Mouse (Mus musculus): ENCODE results near the gene Bnc2. TPM values are rescaled to one million over a fixed set of nuclear protein-coding genes. Genes with fewer than 3 reads are reported as not detected.

The Bnc2 gene
- polyA plus RNA-seq, 1 experiment from 2014 or later, result 9.6 TPM

- no peak overlapping the region for H3K27ac ChIP-seq
- H3K9me3 ChIP-seq, result no peaks in the 10 kb centered on the region
- H3K4me3 ChIP-seq, result no peak overlapping the region
- H3K4me1 ChIP-seq, result peaks cover 6% of the 10 kb centered on the region
- no peaks in the 10 kb centered on the region for H3K36me3 ChIP-seq
- no peak overlapping the region for H3K9ac ChIP-seq
- peak; percentile 50; the same call in 1 of the 2 replicates for ATAC-seq (ENCODE audit: low FRiP score, low read depth)
- H3K4me2 ChIP-seq (replicated peaks), result no peak overlapping the region; the same call in 1 of the 2 replicates
- no peaks in the 10 kb centered on the region for H3K27me3 ChIP-seq (replicated peaks)
- WGBS, result 43% methylated on average over 6 of the region's 6 CpGs
These were observed 192.4 kb downstream of the Bnc2 start for GRCm38 (mm10) chr4:84482680-84483079.

- H3K4me1 ChIP-seq, result no peaks in the 10 kb centered on the region
- WGBS, result 77% methylated on average over 2 of the region's 2 CpGs
- H3K4me2 ChIP-seq (replicated peaks), result no peak overlapping the region
- H3K36me3 ChIP-seq, result no peaks in the 10 kb centered on the region
- no peak overlapping the region for H3K9ac ChIP-seq
- H3K4me3 ChIP-seq, result no peak overlapping the region
- H3K27me3 ChIP-seq (replicated peaks), result no peaks in the 10 kb centered on the region
- no peaks in the 10 kb centered on the region for H3K9me3 ChIP-seq
- no peak overlapping the region for H3K27ac ChIP-seq
- no peak for ATAC-seq (ENCODE audit: low FRiP score, low read depth)
These were observed 202.4 kb downstream of the Bnc2 start for GRCm38 (mm10) chr4:84472643-84473042.

DNA sequence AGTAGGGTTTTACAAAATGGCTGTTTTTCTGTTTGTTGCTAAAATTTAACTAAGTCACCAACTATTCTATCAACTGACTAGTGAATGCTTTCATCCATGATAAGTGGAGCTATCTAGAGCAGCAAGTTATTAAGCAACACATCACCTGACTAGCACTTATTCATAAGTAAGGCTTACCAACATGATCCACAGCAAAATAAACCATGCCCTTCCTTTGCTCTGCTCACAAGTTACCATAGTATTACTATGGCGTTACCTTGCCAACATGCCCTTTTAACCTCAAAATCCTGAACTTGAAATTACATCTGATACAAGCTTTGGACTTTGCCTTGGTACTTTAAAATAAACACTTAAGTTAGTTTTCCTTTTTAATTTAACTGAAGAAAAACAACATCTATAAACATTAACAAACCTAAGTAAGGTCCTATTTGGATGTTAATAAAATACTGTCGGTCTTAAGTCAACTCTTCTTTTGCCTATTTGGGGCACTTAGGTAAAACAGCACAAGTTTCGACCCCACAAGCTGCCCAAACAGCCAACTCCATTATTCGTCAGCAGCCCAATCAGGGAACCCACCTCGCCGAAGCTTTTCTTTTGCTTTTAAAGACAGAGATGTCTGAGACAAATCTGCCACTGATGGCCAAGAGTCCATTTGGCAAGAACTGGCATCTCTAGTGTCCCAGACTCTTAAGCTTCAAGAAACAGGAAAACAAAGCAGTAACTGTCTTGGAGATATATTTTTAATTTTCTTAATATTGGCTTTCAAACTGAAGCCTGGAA lies 204.8 kb downstream of the Bnc2 start:
- ATAC-seq (ENCODE audit: low FRiP score, low read depth), result no peak
- Histone ChIP-seq H3K9me3 (no peaks in the 10 kb centered on the region), H3K4me2 (replicated peaks) (no peak overlapping the region), H3K4me1 (no peaks in the 10 kb centered on the region), H3K4me3 (no peak overlapping the region), H3K36me3 (no peaks in the 10 kb centered on the region), H3K27me3 (replicated peaks) (no peaks in the 10 kb centered on the region), H3K9ac (no peak overlapping the region), H3K27ac (no peak overlapping the region)
- WGBS, result 88% methylated on average over 6 of the region's 6 CpGs

DNA sequence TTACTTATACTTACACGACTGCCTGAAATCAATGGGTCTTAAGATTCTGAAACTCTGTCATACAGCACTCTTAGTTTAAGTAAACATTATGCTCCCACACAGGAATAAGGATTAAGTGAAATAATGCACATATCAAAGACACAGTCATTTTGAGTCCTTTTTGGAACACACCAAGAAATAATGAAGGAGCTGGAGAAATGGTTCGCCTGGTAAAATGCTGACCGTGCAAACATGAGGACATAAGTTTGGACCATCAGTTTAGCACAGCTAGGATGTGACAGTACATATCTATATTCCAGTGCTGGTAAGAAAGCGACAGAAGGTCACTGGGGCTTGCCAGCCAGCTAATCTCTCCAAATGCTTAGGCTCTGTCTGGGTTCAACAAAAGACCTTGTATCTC lies 205.7 kb downstream of the Bnc2 start:
- H3K27ac ChIP-seq, result no peak overlapping the region

DNA sequence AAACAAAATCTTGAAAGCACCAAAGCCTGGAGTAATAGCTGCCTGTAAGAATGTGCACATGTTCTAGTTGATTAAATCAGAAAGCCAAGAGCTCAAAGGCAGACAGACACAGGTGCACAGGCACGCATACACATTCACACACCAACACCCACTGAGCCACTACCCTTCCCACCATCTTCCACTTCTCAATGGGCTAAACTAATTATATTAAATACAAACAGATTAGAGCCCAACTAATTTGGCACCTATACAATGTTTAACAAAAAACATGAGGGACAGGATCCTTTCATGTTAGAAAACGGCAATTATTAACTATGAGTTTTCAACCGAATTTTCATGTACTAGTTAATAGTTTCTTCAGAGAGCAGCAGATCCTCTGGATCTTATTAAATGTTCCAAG lies 207.4 kb downstream of the Bnc2 start:
- WGBS, result 89% methylated on average over 3 of the region's 3 CpGs
- Histone ChIP-seq H3K36me3 (no peaks in the 10 kb centered on the region), H3K4me1 (no peaks in the 10 kb centered on the region), H3K9me3 (no peaks in the 10 kb centered on the region), H3K4me3 (no peak overlapping the region), H3K9ac (no peak overlapping the region), H3K4me2 (replicated peaks) (no peak overlapping the region), H3K27ac (no peak overlapping the region), H3K27me3 (replicated peaks) (no peaks in the 10 kb centered on the region)
- ATAC-seq (ENCODE audit: low FRiP score, low read depth), result no peak

More for the DNA sequence above, 205.7 kb downstream of the Bnc2 start:
- no peak for ATAC-seq (ENCODE audit: low FRiP score, low read depth)
- no peak overlapping the region for H3K4me2 ChIP-seq (replicated peaks)
- H3K9me3 ChIP-seq, result no peaks in the 10 kb centered on the region
- 91% methylated on average over 4 of the region's 4 CpGs for WGBS
- no peak overlapping the region for H3K9ac ChIP-seq
- no peaks in the 10 kb centered on the region for H3K4me1 ChIP-seq
- no peak overlapping the region for H3K4me3 ChIP-seq
- H3K36me3 ChIP-seq, result no peaks in the 10 kb centered on the region
- H3K27me3 ChIP-seq (replicated peaks), result no peaks in the 10 kb centered on the region

- 83% methylated on average over 3 of the region's 3 CpGs for WGBS
These were observed 216.9 kb downstream of the Bnc2 start for GRCm38 (mm10) chr4:84458218-84458560.

GRCm38 (mm10) chr4:84457512-84458217 lies 217.4 kb downstream of the Bnc2 start:
- no peak overlapping the region for H3K4me2 ChIP-seq (replicated peaks)
- H3K4me1 ChIP-seq, result peaks cover 14% of the 10 kb centered on the region; the same call in 1 of the 2 replicates
- no peaks in the 10 kb centered on the region for H3K36me3 ChIP-seq
- no peak overlapping the region for H3K27ac ChIP-seq
- ATAC-seq (ENCODE audit: low FRiP score, low read depth), result no peak
- WGBS, result 75% methylated on average over 10 of the region's 10 CpGs
- no peak overlapping the region for H3K9ac ChIP-seq
- no peaks in the 10 kb centered on the region for H3K9me3 ChIP-seq
- no peak overlapping the region for H3K4me3 ChIP-seq
- H3K27me3 ChIP-seq (replicated peaks), result no peaks in the 10 kb centered on the region

More at GRCm38 (mm10) chr4:84458218-84458560, 216.9 kb downstream of the Bnc2 start:
- Histone ChIP-seq H3K9ac (no peak overlapping the region), H3K4me2 (replicated peaks) (no peak overlapping the region), H3K27ac (no peak overlapping the region), H3K4me1 (peaks cover 14% of the 10 kb centered on the region; the same call in 1 of the 2 replicates), H3K4me3 (no peak overlapping the region), H3K27me3 (replicated peaks) (no peaks in the 10 kb centered on the region), H3K9me3 (no peaks in the 10 kb centered on the region), H3K36me3 (no peaks in the 10 kb centered on the region)
- ATAC-seq (ENCODE audit: low FRiP score, low read depth), result no peak

GRCm38 (mm10) chr4:84456853-84457249 lies 218.2 kb downstream of the Bnc2 start:
- no peaks in the 10 kb centered on the region for H3K9me3 ChIP-seq
- no peak overlapping the region for H3K27ac ChIP-seq
- 80% methylated on average over 5 of the region's 5 CpGs for WGBS
- peaks cover 14% of the 10 kb centered on the region; the same call in 1 of the 2 replicates for H3K4me1 ChIP-seq
- H3K27me3 ChIP-seq (replicated peaks), result no peaks in the 10 kb centered on the region
- H3K4me2 ChIP-seq (replicated peaks), result no peak overlapping the region
- no peak for ATAC-seq (ENCODE audit: low FRiP score, low read depth)
- no peak overlapping the region for H3K9ac ChIP-seq
- no peaks in the 10 kb centered on the region for H3K36me3 ChIP-seq
- H3K4me3 ChIP-seq, result no peak overlapping the region

- Histone ChIP-seq H3K9me3 (no peaks in the 10 kb centered on the region), H3K4me1 (peaks cover 14% of the 10 kb centered on the region; the same call in 1 of the 2 replicates), H3K4me3 (no peak overlapping the region), H3K9ac (no peak overlapping the region), H3K27ac (no peak overlapping the region), H3K27me3 (replicated peaks) (no peaks in the 10 kb centered on the region), H3K36me3 (no peaks in the 10 kb centered on the region), H3K4me2 (replicated peaks) (peak overlapping the region; percentile 14; the same call in 1 of the 2 replicates)
- 61% methylated on average over 16 of the region's 16 CpGs for WGBS
- ATAC-seq (ENCODE audit: low FRiP score, low read depth), result no peak
These were observed 218.8 kb downstream of the Bnc2 start for GRCm38 (mm10) chr4:84456198-84456852.

- no peak overlapping the region for H3K4me2 ChIP-seq (replicated peaks)
- peaks cover 14% of the 10 kb centered on the region; the same call in 1 of the 2 replicates for H3K4me1 ChIP-seq
- ATAC-seq (ENCODE audit: low FRiP score, low read depth), result no peak
- H3K9me3 ChIP-seq, result no peaks in the 10 kb centered on the region
- 56% methylated on average over 3 of the region's 3 CpGs for WGBS
- H3K36me3 ChIP-seq, result no peaks in the 10 kb centered on the region
- H3K27ac ChIP-seq, result no peak overlapping the region
- no peak overlapping the region for H3K9ac ChIP-seq
- no peak overlapping the region for H3K4me3 ChIP-seq
- no peaks in the 10 kb centered on the region for H3K27me3 ChIP-seq (replicated peaks)
These were observed 220.6 kb downstream of the Bnc2 start for GRCm38 (mm10) chr4:84454493-84454892.

GRCm38 (mm10) chr4:84453586-84453985 lies 221.5 kb downstream of the Bnc2 start:
- Histone ChIP-seq H3K36me3 (no peaks in the 10 kb centered on the region), H3K27me3 (replicated peaks) (no peaks in the 10 kb centered on the region), H3K9me3 (no peaks in the 10 kb centered on the region), H3K4me2 (replicated peaks) (no peak overlapping the region), H3K9ac (no peak overlapping the region), H3K4me3 (no peak overlapping the region), H3K4me1 (peaks cover 14% of the 10 kb centered on the region; the same call in 1 of the 2 replicates), H3K27ac (no peak overlapping the region)
- 71% methylated on average over 4 of the region's 4 CpGs for WGBS
- no peak for ATAC-seq (ENCODE audit: low FRiP score, low read depth)

- Histone ChIP-seq H3K27ac (no peak overlapping the region), H3K27me3 (replicated peaks) (no peaks in the 10 kb centered on the region), H3K36me3 (no peaks in the 10 kb centered on the region), H3K9ac (no peak overlapping the region), H3K4me2 (replicated peaks) (no peak overlapping the region), H3K9me3 (no peaks in the 10 kb centered on the region), H3K4me1 (peaks cover 14% of the 10 kb centered on the region; the same call in 1 of the 2 replicates), H3K4me3 (no peak overlapping the region)
- no peak for ATAC-seq (ENCODE audit: low FRiP score, low read depth)
- 94% methylated on average over 3 of the region's 3 CpGs for WGBS
These were observed 222.4 kb downstream of the Bnc2 start for GRCm38 (mm10) chr4:84452642-84453041.
